32 mouse cellular contexts compared by ENCODE assay signal in genomic region chr9:115551501-115551900, GRCm38 (mm10).
DNase-seq lines count a peak whose midpoint lies in the region; ATAC-seq and TF ChIP-seq lines count a peak whose summit lies in the region.
"Had no signal": no experiment of that assay in that cellular context is flagged by ENCODE, and none has a peak within 500 bp of the region (broad histone marks: within the 10 kb centered on the region; RNA-seq: fewer than 3 reads in every experiment).

No protein-coding gene starts in this region.

- no peak for TF ChIP-seq CTCF in gastrocnemius, adult 2 months (IDR thresholded peaks at IDR 0.05)

- intact Hi-C loops in gastrocnemius, adult 2 months (cut with DNase I) = loop anchor here (10.0 kb wide), 1 partner anchor 237 kb away; the partner anchor contains the start of gene Stt3b
- intact Hi-C loops in gastrocnemius, postnatal 14 days (cut with DNase I; ENCODE audit: low total_unique reads) = no loop called here

- H3K4me1 ChIP-seq in limb, embryonic 10.5 days = peaks cover 9% of the 10 kb centered on the region

- DNase-seq in gastrocnemius, adult 2 months = peak; percentile 76
- DNase-seq in gastrocnemius, postnatal 14 days = no peak
- DNase-seq in fat pad, adult 2 months (ENCODE audit: extremely low read depth, low read depth, low spot score) = peak; percentile 69
- no peak for DNase-seq in limb, embryonic 10.5 days (ENCODE audit: low spot score)
- no peak for DNase-seq in adrenal gland, postnatal 14 days
- DNase-seq: adrenal gland, postnatal 10 days; B cell, adult 2 months; cerebellum, adult 11 months; cerebellum, adult 8-10 months; cerebellum, postnatal 10 days; cerebellum, postnatal 36 days; embryo, embryonic 11 days; forebrain, postnatal 0 days; heart, postnatal 10 days; heart, postnatal 36 days; kidney, adult 18-20 months had no signal

- no peak overlapping the region for H3K4me3 ChIP-seq in gastrocnemius, adult 2 months
- no peak overlapping the region for H3K4me3 ChIP-seq in limb, embryonic 10.5 days
- H3K4me3 ChIP-seq: embryonic facial prominence, embryonic 10.5 days; embryonic facial prominence, embryonic 13.5 days; erythroblast, embryonic 14.5 days; forebrain, embryonic 10.5 days; heart, embryonic 12.5 days; heart, embryonic 15.5 days had no signal

- no peaks in the 10 kb centered on the region for H3K9me3 ChIP-seq in limb, embryonic 10.5 days (replicated peaks)
- H3K9me3 ChIP-seq: embryonic facial prominence, embryonic 10.5 days; embryonic facial prominence, embryonic 13.5 days; forebrain, embryonic 10.5 days; heart, embryonic 15.5 days had no signal

- peak; percentile 53 for ATAC-seq in granulocyte monocyte progenitor cell, adult 5-6 weeks (replicated peaks; ENCODE audit: poor library complexity, severe bottlenecking)
- peak; percentile 52 for ATAC-seq in megakaryocyte progenitor cell, adult 5-6 weeks (replicated peaks; ENCODE audit: poor library complexity)
- ATAC-seq: forebrain, embryonic 14.5 days; forebrain, postnatal 0 days; hindbrain, postnatal 0 days; inflammation-experienced regulatory T-cells, adult 6 months; intestine, embryonic 16.5 days; Patski had no signal

- H3K36me3 ChIP-seq in limb, embryonic 10.5 days = no peaks in the 10 kb centered on the region
- H3K36me3 ChIP-seq: embryonic facial prominence, embryonic 10.5 days; embryonic facial prominence, embryonic 13.5 days; forebrain, embryonic 10.5 days; G1E; heart, embryonic 12.5 days; heart, embryonic 15.5 days had no signal

- 86% methylated on average over 4 of the region's 4 CpGs for WGBS in limb, embryonic 10.5 days

- peak overlapping the region; percentile 52 for H3K27ac ChIP-seq in gastrocnemius, adult 2 months
- H3K27ac ChIP-seq in limb, embryonic 10.5 days = no peak overlapping the region
- H3K27ac ChIP-seq: embryonic facial prominence, embryonic 10.5 days; embryonic facial prominence, embryonic 13.5 days; forebrain, embryonic 10.5 days; heart, embryonic 15.5 days; hindbrain, embryonic 14.5 days; hindbrain, postnatal 0 days had no signal

- H3K27me3 ChIP-seq in limb, embryonic 10.5 days (ENCODE audit: low read depth, poor library complexity, severe bottlenecking) = no peaks in the 10 kb centered on the region
- H3K27me3 ChIP-seq: CH12.LX; embryonic facial prominence, embryonic 13.5 days; heart, embryonic 12.5 days; heart, embryonic 15.5 days; Patski had no signal

Comparison
In these comparisons a context has a peak if more than half of its experiments do, and no peak if none do; other contexts are left out.
1. DNase-seq: peak in gastrocnemius, adult 2 months (single experiment) and fat pad, adult 2 months (single experiment); none in gastrocnemius, postnatal 14 days (single experiment), limb, embryonic 10.5 days (single experiment) and adrenal gland, postnatal 14 days (single experiment).